Mouse (Mus musculus) layer of hippocampus, postnatal 14 days (tissue): ENCODE results near the gene Tex52. TPM values are rescaled to one million over a fixed set of nuclear protein-coding genes. Genes with fewer than 3 reads are reported as not detected.

Experiments used
- DNase-seq, 2 experiments: peaks; one replicate each; pipeline ENCODE4 v3.0.0; 2021 to 2022; ENCODE audit warnings: low spot score in 2 of 2, mixed read lengths in 1 of 2
- total RNA-seq, 2 experiments: library from RNA; stranded (reverse); gene quantifications; 2 replicates each; pipeline ENCODE4 v1.2.3; 2021

Gene Tex52
- total RNA-seq, 2 experiments from 2014 or later: 0.67 to 0.74 TPM

- DNase-seq: no peak
Measured at GRCm38 (mm10) chr6:128427571-128427970, 52.3 kb downstream of the Tex52 start.

GRCm38 (mm10) chr6:128429300-128429699 lies 54.0 kb downstream of the Tex52 start:
- DNase-seq: no peak

- no peak for DNase-seq
Measured at GRCm38 (mm10) chr6:128429826-128430225, 54.6 kb downstream of the Tex52 start.

- no peak for DNase-seq
Measured at GRCm38 (mm10) chr6:128432356-128432915, 57.2 kb downstream of the Tex52 start.

GRCm38 (mm10) chr6:128433566-128433965 lies 58.3 kb downstream of the Tex52 start:
- DNase-seq: no peak

Other genes starting within 250 kb of the Tex52 start
- gene Tspan9, start 231.9 kb upstream of the Tex52 start, total RNA-seq: 10 to 100 TPM; 62.9 to 72.9 TPM
- gene Tead4, start 74.6 kb upstream of the Tex52 start, total RNA-seq: under 1 TPM; 0.62 to 0.98 TPM
- gene Tulp3, start 19.6 kb upstream of the Tex52 start, total RNA-seq: 10 to 100 TPM; 21.7 to 23.3 TPM
- gene Rhno1, start 12.5 kb upstream of the Tex52 start, total RNA-seq: 10 to 100 TPM; 18.9 to 19.6 TPM
- 1 to 10 TPM; 3.8 to 4.1 TPM for gene Foxm1, start 12.5 kb upstream of the Tex52 start, total RNA-seq
- gene Gm44596, start within 50 bp of the Tex52 start, total RNA-seq: not detected
- 10 to 100 TPM in 1 of 2 experiments, 1 to 10 TPM in 1; 8.4 to 10.7 TPM for gene Nrip2, start 23.8 kb downstream of the Tex52 start, total RNA-seq
- gene Itfg2, start 49.5 kb downstream of the Tex52 start, total RNA-seq: 10 to 100 TPM; 18.5 to 29.9 TPM
- gene Fkbp4, start 63.2 kb downstream of the Tex52 start, total RNA-seq: 100 to 1,000 TPM in 1 of 2 experiments, 10 to 100 TPM in 1; 90.5 to 105 TPM
- gene Pzp, start 151.3 kb downstream of the Tex52 start, total RNA-seq: not detected
- 10 to 100 TPM in 1 of 2 experiments, 1 to 10 TPM in 1; 6.1 to 10.0 TPM for gene A2ml1, start 206.2 kb downstream of the Tex52 start, total RNA-seq
- gene Klrb1a, start 248.1 kb downstream of the Tex52 start, total RNA-seq: not detected